Mouse (Mus musculus): Measurements from ENCODE around the gene Sgsm1.

- no peak for TF ChIP-seq CTCF (IDR thresholded peaks at IDR 0.05; ENCODE audit: borderline replicate concordance, insufficient read depth, low read depth, low read length)
- TF ChIP-seq POLR2A (IDR thresholded peaks at IDR 0.05; ENCODE audit: borderline replicate concordance, insufficient read depth, low read length): no peak
These were observed 10.3 kb downstream of the Sgsm1 start for GRCm38 (mm10) chr5:113300148-113300889.

Data from cerebellum, adult 2 months (tissue).